Mouse (Mus musculus) spleen, postnatal 4 days (tissue): ENCODE measurements around the gene Vmn2r20.
"Not testable (repeated sequence)": the region's sequence is repeated elsewhere in the genome, so short reads cannot be mapped to it uniquely, and the experiment has no call there.

Source experiments
- DNase-seq, 2 experiments: peaks; one replicate each; pipeline ENCODE4 v3.0.0; 2022; ENCODE audit warnings: low spot score in 2 of 2

Vmn2r20 gene

DNA sequence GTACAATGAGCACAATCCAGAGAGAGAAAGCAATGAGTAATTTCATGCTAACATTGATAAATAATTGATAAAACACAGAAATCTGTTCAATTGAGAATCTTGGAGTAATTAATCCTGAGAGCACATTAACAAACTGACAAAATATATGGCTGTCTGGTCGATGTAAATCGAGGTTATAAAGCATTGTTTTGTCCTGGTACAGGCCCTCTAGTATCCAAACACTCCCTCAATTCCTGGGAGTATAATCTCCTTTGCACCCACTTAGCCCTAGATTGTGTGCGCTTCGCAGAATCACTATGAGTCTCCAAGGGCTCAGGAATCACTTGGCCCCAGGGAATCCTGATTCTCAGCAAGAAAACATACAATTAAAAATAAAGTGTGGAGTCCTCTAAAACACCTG is at the start of gene Vmn2r20:
TSS of gene Vmn2r20 (minus strand) at position 101 of the 400 bp plus-strand sequence.
- not testable (repeated sequence) for DNase-seq

- not testable (repeated sequence) for DNase-seq
Measured at GRCm38 (mm10) chr6:123424413-123424812, 6.5 kb upstream of the Vmn2r20 start.

DNA sequence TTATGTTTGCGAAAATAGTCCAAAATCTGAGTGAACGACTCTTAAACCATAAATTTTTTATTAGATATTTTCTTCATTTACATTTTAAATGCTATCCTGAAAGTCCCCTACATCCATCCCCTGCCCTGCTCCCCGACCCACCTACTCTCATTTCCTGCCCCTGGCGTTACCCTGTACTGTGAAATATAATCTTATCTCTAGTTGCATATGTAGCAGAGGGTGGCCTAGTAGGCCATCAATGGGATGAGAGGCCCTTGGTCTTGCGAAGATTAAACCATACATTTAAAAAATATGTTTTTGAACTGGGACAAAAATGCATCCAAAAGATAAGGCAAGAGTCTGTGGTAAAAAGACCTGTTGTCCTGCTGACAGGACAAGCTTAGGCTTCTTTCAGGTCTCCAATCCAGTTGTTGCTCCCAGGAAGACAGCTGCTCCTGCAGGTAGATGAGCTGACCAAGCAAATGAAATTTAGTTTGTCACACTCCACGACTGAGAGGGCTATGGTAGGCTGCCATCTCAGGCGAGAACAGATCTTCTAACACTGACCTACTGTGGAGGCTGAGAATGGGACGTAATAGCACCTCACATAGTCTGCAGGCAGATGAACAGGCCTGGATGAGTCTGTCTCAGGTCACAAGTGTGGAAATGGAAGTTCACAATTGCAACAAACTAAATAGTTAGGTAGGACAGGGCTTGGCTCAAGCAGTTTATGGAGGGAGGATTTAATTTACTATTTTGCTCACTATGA is 10.8 kb downstream of the Vmn2r20 start:
- not testable (repeated sequence) for DNase-seq

- DNase-seq, result not testable (repeated sequence)
Measured at GRCm38 (mm10) chr6:123388824-123389223, 29.1 kb downstream of the Vmn2r20 start.

DNA sequence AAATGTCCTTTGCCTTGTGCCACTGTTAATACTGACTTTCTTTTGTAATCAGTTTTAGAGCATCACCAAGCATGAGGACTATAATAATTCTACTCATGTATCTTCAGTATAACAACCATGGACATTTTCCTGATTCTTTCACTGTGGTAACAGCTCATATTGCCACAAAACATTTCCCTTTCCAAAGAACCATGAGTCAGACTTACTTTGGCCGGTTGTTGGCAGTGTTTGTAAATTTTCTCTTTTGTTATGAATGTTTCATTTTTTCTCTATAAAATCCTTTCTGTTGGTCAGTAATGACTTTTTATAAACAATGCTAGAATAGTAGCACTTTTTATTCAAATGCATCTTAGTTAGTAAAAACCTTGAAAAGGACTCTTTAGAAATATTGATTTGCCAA is 71.8 kb downstream of the Vmn2r20 start:
- DNase-seq, result no peak

GRCm38 (mm10) chr6:123340093-123340492 is 77.8 kb downstream of the Vmn2r20 start:
- no peak for DNase-seq

DNA sequence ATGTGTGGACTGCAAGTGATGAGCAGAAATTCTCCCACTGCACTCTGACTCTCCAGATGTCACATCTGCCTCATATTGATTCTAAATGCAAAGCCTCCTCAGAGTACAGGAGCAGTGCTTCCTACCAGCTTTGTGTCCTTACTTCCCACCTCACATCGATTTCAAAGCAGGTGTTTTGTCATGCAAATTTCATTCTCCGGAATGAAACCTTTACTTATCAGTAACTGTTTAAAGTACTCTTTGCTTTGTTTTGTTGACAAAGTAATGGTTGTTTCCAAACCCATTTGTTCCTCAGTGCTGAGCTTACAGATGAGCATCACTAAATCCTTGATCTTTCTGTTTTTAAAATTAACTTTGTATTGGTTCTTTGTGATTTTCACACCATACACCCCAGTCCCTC is 85.4 kb downstream of the Vmn2r20 start:
- DNase-seq, result no peak
